Mouse (Mus musculus) kidney, adult 2 months (tissue): ENCODE data around the gene Rom1.

ENCODE experiments used
- CTCF ChIP-seq: fragments of 200-500 bp; conservative IDR thresholded peaks from 2 replicates; pipeline ENCODE4 v1.5.1; 2011; ENCODE audit warnings: low read depth, mild to moderate bottlenecking, control low read depth, low read length, moderate library complexity, mixed read lengths; ENCODE audit not compliant: insufficient read depth, insufficient read length
- POLR2A ChIP-seq: fragments of 200-500 bp; IDR thresholded peaks from one replicate; pipeline ENCODE4 v1.6.1; 2011; ENCODE audit warnings: low read depth, low read length, control low read depth

DNA sequence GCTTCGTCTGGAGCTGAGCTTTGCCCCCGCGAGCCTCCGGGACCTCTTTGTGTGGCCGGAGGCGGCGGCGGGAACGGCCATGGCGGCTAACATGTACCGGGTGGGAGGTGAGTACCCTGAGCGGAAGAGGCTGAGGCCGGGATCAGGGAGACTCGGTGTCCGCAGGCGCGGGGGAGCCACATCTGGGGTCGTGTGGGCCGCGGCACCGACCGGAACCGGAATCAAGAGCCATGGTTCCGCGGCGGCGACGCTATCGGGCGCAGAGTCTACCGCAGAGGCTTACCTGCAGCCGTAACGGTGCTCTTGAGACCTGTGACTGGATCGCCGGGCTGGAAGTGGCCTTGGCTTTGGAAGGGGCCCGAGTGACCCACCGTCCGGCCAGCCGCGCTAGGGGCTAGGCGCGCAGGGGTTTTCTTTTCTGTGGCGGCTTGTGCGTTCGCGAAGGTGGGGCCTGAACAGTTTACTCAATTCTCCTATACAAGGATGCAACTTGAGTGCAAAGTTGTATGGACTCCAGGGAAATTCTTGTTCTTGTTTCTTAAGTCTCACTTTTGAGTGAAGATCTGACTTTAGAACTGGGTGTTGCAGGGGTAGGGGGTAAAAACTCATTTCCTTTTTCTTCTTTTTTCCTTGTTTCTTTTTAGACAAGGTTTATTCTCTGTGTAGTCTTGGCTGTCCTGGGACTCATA, 13.3 kb upstream of the Rom1 start:
- TF ChIP-seq POLR2A (no peak), CTCF (no peak)
